Mouse (Mus musculus): ENCODE results near the gene Chrnb2.

GRCm38 (mm10) chr3:89796358-89796757, 31.9 kb upstream of the Chrnb2 start:
- TF ChIP-seq CTCF (IDR thresholded peaks at IDR 0.05; ENCODE audit: low read depth) (no peak), EP300 (optimal IDR thresholded peaks at IDR 0.05) (no peak)
